Mouse (Mus musculus) frontal cortex, adult 2 months (tissue): Measurements from ENCODE around the gene Zfp786. TPM values are rescaled to one million over a fixed set of nuclear protein-coding genes. Genes with fewer than 3 reads are reported as not detected.
"Not testable (repeated sequence)": the region's sequence is repeated elsewhere in the genome, so short reads cannot be mapped to it uniquely, and the experiment has no call there.

Source experiments
- DNase-seq, 2 experiments: peaks; one replicate each; pipeline ENCODE4 v3.0.0; 2022; ENCODE audit warnings: low spot score in 1 of 2; ENCODE audit errors: extremely low spot score in 1 of 2
- polyA plus RNA-seq: library from polyadenylated mRNA; depleted of rRNA; stranded (reverse); fragments of >200 nt; gene quantifications from 2 replicates; pipeline ENCODE4 v1.2.3, GENCODE M21; 2012; rRNA removed

Gene Zfp786
- polyA plus RNA-seq, result 2.4 TPM in 2 replicates

GRCm38 (mm10) chr6:47830104-47831078, at the start of gene Zfp786:
TSS of gene Zfp786 (minus strand) at chr6:47830867.
- DNase-seq, result peak; percentile 76 to 96

- DNase-seq, result no peak
Measured at GRCm38 (mm10) chr6:47880166-47880565, 49.5 kb upstream of the Zfp786 start.

- DNase-seq, result no peak
Measured at GRCm38 (mm10) chr6:47879049-47879716, 48.5 kb upstream of the Zfp786 start.

- no peak for DNase-seq
Measured at GRCm38 (mm10) chr6:47878593-47878992, 47.9 kb upstream of the Zfp786 start.

- peak in 1 of 2 experiments; percentile 30 for DNase-seq
Measured at GRCm38 (mm10) chr6:47878133-47878514, 47.5 kb upstream of the Zfp786 start.

- DNase-seq, result peak; percentile 82 to 90
Measured at GRCm38 (mm10) chr6:47877461-47878132, 46.9 kb upstream of the Zfp786 start.

GRCm38 (mm10) chr6:47877058-47877457, 46.4 kb upstream of the Zfp786 start, which contains the start of gene Zfp282:
TSS of gene Zfp282 (plus strand) at chr6:47877204.
- DNase-seq, result no peak

GRCm38 (mm10) chr6:47872266-47872665, 41.6 kb upstream of the Zfp786 start:
- DNase-seq, result no peak

- not testable (repeated sequence) for DNase-seq
Measured at GRCm38 (mm10) chr6:47857729-47858128, 27.1 kb upstream of the Zfp786 start.

- no peak for DNase-seq
Measured at GRCm38 (mm10) chr6:47857241-47857640, 26.6 kb upstream of the Zfp786 start.

GRCm38 (mm10) chr6:47845779-47846178, 15.1 kb upstream of the Zfp786 start:
- DNase-seq, result no peak

- DNase-seq, result no peak
Measured at GRCm38 (mm10) chr6:47842337-47842736, 11.7 kb upstream of the Zfp786 start.

- DNase-seq, result no peak
Measured at GRCm38 (mm10) chr6:47841831-47842230, 11.2 kb upstream of the Zfp786 start.

- DNase-seq, result no peak
Measured at GRCm38 (mm10) chr6:47841077-47841476, 10.4 kb upstream of the Zfp786 start.

- no peak for DNase-seq
Measured at GRCm38 (mm10) chr6:47837630-47838029, 7.0 kb upstream of the Zfp786 start.

GRCm38 (mm10) chr6:47835984-47836521, 5.4 kb upstream of the Zfp786 start:
- peak in 1 of 2 experiments; percentile 47 for DNase-seq

GRCm38 (mm10) chr6:47835482-47835983, 4.9 kb upstream of the Zfp786 start, which contains the start of gene Zfp398:
TSS of gene Zfp398 (plus strand) at chr6:47835661.
- peak; percentile 87 to 97 for DNase-seq

- DNase-seq, result no peak
Measured at GRCm38 (mm10) chr6:47832220-47832619, 1.6 kb upstream of the Zfp786 start.

- peak in 1 of 2 experiments; percentile 45 for DNase-seq
Measured at GRCm38 (mm10) chr6:47828950-47829349, 1.7 kb downstream of the Zfp786 start.

GRCm38 (mm10) chr6:47827462-47827861, 3.2 kb downstream of the Zfp786 start:
- no peak for DNase-seq
